Mouse (Mus musculus) mature B cell (primary cell): ENCODE measurements at regions not wholly inside any gene's neighbourhood (a gene's known extent, or its start where the extent isn't known, plus 50 kb on each side); places are given as distances from the start of the nearest gene placed in this dataset.

Experiments used
- in situ Hi-C: fragments of 300-500 bp; cut with MboI; formaldehyde crosslinking; loops from 2 replicates; pipeline ENCODE4 v1.14.3; 2019

GRCm38 (mm10) chr17:81185685-81186084 is 120.8 kb upstream of the Thumpd2 start:
- in situ Hi-C loops: loop anchor here (25.0 kb wide), 1 partner anchor 1777 kb away; no protein-coding TSS in a partner anchor

DNA sequence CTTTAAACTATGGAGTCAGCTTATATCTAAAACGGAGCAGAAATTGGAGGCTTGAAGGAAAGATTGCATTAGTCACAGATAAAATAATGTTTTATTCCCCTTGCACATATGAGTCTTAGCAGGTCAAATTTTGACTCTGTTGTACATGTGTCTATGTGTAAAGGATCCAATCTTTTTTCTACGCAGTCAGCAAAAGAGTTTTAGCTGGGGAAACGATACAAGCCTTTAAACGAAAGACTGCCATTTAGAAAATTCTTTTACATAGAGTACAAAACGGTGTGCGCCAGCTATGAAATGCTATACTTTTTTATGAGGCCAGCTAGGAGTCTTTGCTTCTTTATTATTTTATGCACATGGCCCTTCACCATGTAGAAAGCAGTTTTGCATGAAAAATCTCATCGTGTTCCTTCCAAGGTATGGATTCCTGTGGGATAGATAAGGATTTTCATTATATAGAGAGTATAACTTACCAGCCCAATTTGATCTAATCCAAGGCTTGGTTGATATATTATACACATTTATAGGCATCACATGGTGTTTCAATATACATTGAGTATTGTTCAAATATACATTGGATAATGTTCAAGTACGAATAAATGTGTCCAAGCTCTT is 116.0 kb upstream of the Thumpd2 start:
- in situ Hi-C loops: loop anchor here (25.0 kb wide), 1 partner anchor 1781 kb away; no protein-coding TSS in a partner anchor

DNA sequence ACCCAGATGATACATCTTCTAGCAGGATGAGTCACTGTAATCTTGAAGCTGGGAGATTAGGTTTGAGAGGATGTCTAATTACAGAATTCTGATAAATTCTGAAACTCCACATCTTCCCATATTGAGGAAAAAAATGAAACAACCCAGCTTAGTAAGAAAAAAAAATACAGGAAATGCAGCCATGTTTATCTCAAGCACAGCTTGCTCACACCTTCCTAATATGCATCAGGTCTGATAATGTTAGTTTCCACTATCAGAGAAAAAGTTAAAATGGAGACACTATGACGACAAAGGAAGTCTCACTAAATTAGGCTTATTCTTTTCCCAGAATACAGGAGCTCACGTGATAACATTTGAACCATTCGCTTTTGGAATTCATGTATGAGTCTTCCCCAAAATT is 111.4 kb upstream of the Thumpd2 start:
- in situ Hi-C loops: loop anchor here (25.0 kb wide), 1 partner anchor 1786 kb away; no protein-coding TSS in a partner anchor

GRCm38 (mm10) chr17:81175877-81176276 is 111.0 kb upstream of the Thumpd2 start:
- in situ Hi-C loops: loop anchor here (25.0 kb wide), 1 partner anchor 1786 kb away; no protein-coding TSS in a partner anchor

GRCm38 (mm10) chr17:81172943-81173342 is 108.1 kb upstream of the Thumpd2 start:
- in situ Hi-C loops: no loop called here

DNA sequence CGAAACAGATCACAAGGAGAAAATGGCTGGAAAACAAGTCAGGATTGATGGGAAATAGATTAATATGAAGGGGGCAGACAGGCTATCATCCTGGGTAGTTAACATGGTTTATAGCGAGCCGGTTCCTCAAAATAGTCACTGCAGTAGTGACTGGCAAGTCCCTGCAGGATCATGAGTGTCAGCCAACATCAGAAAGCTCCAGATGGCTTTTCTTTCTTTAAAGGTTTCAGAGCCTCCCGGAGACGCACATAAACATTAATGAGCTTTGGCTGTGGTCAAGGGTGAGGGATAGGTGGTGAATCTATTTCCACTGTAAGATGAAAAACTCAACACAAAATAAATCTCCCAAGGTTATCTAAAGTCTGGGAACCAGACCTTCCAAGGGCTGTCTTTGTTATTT is 104.2 kb upstream of the Thumpd2 start:
- in situ Hi-C loops: no loop called here

GRCm38 (mm10) chr17:81150730-81151129 is 85.8 kb upstream of the Thumpd2 start:
- in situ Hi-C loops: no loop called here

- in situ Hi-C loops: no loop called here
These were observed 69.8 kb upstream of the Thumpd2 start for GRCm38 (mm10) chr17:81134702-81135101.

- in situ Hi-C loops: no loop called here
These were observed 68.3 kb upstream of the Thumpd2 start for GRCm38 (mm10) chr17:81133227-81133626.
